Mouse (Mus musculus) cortical plate, adult 2 months (tissue): ENCODE results near the gene Kcnb1. TPM values are rescaled to one million over a fixed set of nuclear protein-coding genes. Genes with fewer than 3 reads are reported as not detected.
A peak's percentile ranks its signal among the peaks of the same experiment; 100 is the strongest.

Source experiments
- H3K27ac ChIP-seq: fragments of 200-500 bp; 2 replicates; pipeline ENCODE4 v1.5.1; 2012; ENCODE audit warnings: low read length, control low read depth, inconsistent platforms; ENCODE audit not compliant: insufficient read depth
- H3K4me1 ChIP-seq: fragments of 200-500 bp; 2 replicates; pipeline ENCODE4 v1.6.1; 2011; ENCODE audit warnings: low read length; ENCODE audit not compliant: control insufficient read depth, insufficient read depth
- H3K4me3 ChIP-seq: fragments of 200-500 bp; 2 replicates; pipeline ENCODE4 v1.5.1; 2011; ENCODE audit warnings: mild to moderate bottlenecking, low read length, control low read depth; ENCODE audit not compliant: insufficient read depth
- CTCF ChIP-seq: fragments of 200-500 bp; IDR thresholded peaks from 2 replicates; pipeline ENCODE4 v1.5.1; 2011; ENCODE audit warnings: mild to moderate bottlenecking, control low read depth, low read length; ENCODE audit not compliant: insufficient read depth; ENCODE audit errors: extremely low read depth
- POLR2A ChIP-seq: fragments of 200-500 bp; IDR thresholded peaks from 2 replicates; pipeline ENCODE4 v1.6.1; 2011; ENCODE audit warnings: mild to moderate bottlenecking, low read length, control low read depth; ENCODE audit not compliant: insufficient read depth; ENCODE audit errors: extremely low read depth
- polyA plus RNA-seq: library from polyadenylated mRNA; depleted of rRNA; stranded (reverse); fragments of >200 nt; gene quantifications from 2 replicates; pipeline ENCODE4 v1.2.3, GENCODE M21; 2012; rRNA removed

Gene Kcnb1
- polyA plus RNA-seq: 63.5 and 68.7 TPM in 2 replicates

DNA sequence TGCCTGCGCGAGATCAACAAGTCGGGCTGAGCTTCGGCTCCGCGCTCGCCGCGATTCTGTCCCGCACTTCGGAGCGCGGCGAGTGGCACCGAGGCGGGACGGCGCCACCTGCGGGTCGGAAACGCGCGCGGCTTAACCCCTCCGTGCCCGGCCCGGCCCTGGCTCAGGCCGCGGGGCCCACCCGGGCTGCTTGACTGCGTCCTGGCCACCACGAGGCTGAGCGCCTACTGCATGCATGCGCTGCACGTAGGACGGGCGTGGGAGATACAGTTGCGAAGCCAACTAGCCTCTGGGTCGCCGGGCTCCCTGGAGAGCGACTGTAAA lies at the start of gene Kcnb1:
Gene Kcnb1 (minus strand): TSS at position 80 of the 324 bp plus-strand sequence.
- Histone ChIP-seq H3K27ac (peak within 1 kb of the TSS; percentile 96), H3K4me1 (peaks cover 6% of the 10 kb centered on the region)
- peak; percentile 26; the same call in 1 of the 2 replicates for TF ChIP-seq CTCF
- no peak for TF ChIP-seq POLR2A

DNA sequence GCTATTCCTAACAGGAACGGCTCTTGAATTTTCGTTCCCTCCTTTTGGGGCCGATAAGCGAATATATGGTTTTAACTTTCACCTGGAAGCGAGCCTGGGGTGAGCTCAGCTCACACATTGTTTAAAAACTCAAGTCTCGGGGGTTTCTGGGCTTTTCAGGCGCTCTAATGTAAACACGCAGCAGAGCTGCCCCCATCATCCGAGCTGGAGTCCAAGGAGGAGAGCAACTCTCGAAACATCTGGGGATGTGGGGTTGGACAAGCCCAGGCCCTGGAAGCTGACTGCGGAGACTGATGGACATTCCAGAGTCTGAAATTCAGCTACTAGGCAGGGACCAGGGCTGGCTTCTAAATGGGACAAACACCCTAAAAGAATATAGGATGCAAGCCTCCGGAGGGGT lies 49.3 kb upstream of the Kcnb1 start:
- Histone ChIP-seq H3K4me1 (no peaks in the 10 kb centered on the region), H3K4me3 (no peak overlapping the region), H3K27ac (no peak overlapping the region)
- TF ChIP-seq CTCF: no peak
- TF ChIP-seq POLR2A: no peak

More for the DNA sequence above, at the start of gene Kcnb1:
- H3K4me3 ChIP-seq: peak within 1 kb of the TSS; percentile 90

DNA sequence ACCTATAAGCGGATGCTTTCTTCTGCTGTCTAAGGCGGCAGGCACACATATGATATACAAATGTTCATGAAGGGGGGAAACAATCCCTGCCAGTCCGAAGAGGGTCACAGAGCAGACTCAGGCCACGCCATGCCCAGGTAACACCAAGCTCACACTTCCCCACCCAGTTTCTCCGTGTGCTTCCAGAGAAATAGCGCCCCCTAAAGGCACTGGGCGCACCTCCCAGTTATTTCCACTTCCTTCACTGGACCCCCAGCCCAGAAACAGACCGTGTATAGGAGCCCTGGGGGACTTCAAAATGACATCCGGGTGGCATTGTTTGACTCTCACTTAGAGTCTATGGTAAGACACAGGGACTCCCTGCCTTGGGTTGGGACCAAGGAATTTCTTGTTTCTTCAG lies 47.3 kb upstream of the Kcnb1 start:
- H3K4me3 ChIP-seq: no peak overlapping the region
- TF ChIP-seq POLR2A (no peak), CTCF (no peak)
- no peaks in the 10 kb centered on the region for H3K4me1 ChIP-seq
- no peak overlapping the region for H3K27ac ChIP-seq

DNA sequence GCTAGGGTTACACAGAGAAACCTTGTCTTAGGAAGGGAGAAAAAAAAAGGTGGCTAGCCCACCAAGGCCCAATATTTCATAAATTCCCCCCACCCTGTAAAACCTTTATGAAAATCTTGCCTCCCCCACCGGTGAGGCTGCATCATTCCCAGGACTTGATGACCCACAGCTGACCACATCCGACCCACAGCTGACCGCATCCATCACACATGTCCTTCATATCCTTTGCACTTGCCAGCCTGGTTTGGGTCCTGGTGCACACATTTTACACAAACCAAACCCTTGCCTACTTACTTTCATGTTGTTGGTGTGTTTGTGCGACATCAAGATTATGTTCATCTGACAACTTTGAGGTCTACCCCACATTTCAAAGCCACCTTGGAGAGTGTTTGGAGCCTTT lies 46.2 kb upstream of the Kcnb1 start:
- H3K4me1 ChIP-seq: no peaks in the 10 kb centered on the region
- no peak for TF ChIP-seq POLR2A
- no peak for TF ChIP-seq CTCF
- no peak overlapping the region for H3K4me3 ChIP-seq
- no peak overlapping the region for H3K27ac ChIP-seq

DNA sequence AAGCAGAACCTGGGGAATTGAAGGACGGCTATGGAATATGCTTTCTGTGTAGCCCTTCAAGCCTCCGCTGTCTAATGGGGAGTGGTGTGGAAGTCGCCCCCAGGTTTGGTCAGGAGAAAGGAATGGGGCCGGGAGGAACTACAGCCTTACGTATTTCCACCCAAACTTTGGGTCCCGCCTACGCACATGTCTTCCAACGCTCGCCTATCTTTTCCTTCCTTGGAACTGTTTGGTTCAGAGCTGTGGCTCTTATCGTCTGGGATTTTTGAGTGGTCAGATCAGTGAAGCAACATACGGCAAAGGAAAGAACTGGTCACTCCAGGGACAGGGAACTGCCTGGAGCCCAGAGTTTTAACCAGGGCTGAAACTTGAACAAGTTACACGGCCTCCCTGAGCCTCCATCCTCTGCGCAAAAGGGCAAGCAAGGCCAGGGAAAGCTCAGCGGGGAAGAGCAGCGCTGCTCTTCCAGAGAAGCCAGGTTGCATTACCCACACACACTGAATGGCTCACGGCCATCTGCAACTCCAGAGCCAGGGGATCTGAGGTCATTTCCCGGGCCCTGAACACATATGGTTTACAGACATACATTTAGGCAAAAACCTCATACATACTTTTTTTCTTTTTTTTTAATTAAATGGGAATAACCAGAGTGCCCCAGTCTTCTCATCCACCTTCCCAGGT lies 45.5 kb upstream of the Kcnb1 start:
- no peak overlapping the region for H3K4me3 ChIP-seq
- no peaks in the 10 kb centered on the region for H3K4me1 ChIP-seq
- no peak for TF ChIP-seq CTCF
- TF ChIP-seq POLR2A: no peak
- H3K27ac ChIP-seq: no peak overlapping the region

DNA sequence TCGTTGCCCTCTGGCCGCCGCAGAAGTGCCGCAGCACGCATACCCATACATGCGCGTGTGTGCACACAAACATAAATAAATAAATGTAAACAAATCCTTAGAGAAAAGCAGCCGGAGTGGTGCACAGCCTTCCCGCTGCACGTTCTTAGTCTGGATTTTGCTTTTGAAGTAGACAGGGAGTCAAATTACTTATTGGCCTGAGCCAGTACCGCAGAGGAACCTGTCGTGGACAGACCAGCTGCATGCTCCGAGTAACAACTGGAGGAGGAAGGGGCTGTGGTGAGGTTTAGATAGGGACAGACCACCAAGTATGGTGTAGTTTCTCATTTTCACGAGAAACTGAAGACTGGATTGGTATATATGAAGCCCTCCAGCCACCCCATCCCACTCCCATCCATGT lies 43.8 kb upstream of the Kcnb1 start:
- Histone ChIP-seq H3K4me1 (no peaks in the 10 kb centered on the region), H3K4me3 (no peak overlapping the region), H3K27ac (no peak overlapping the region)
- TF ChIP-seq POLR2A (no peak), CTCF (no peak)

DNA sequence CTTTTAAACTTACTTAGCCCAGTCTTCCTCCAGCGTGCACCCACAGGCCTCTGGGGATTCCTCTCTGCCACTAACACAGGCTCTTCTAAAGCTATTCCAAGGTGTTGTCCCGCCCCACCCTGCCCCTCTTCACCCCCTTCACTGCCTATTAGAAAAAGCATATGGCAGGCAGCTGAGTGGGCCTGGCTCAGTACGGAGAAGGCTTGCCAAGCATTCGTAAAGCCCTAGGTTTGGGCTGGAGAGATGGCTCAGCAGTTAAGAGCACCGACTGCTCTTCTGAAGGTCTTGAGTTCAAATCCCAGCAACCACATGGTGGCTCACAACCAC lies 43.0 kb upstream of the Kcnb1 start:
- no peaks in the 10 kb centered on the region for H3K4me1 ChIP-seq
- no peak overlapping the region for H3K4me3 ChIP-seq
- TF ChIP-seq POLR2A: no peak
- no peak for TF ChIP-seq CTCF
- H3K27ac ChIP-seq: no peak overlapping the region

DNA sequence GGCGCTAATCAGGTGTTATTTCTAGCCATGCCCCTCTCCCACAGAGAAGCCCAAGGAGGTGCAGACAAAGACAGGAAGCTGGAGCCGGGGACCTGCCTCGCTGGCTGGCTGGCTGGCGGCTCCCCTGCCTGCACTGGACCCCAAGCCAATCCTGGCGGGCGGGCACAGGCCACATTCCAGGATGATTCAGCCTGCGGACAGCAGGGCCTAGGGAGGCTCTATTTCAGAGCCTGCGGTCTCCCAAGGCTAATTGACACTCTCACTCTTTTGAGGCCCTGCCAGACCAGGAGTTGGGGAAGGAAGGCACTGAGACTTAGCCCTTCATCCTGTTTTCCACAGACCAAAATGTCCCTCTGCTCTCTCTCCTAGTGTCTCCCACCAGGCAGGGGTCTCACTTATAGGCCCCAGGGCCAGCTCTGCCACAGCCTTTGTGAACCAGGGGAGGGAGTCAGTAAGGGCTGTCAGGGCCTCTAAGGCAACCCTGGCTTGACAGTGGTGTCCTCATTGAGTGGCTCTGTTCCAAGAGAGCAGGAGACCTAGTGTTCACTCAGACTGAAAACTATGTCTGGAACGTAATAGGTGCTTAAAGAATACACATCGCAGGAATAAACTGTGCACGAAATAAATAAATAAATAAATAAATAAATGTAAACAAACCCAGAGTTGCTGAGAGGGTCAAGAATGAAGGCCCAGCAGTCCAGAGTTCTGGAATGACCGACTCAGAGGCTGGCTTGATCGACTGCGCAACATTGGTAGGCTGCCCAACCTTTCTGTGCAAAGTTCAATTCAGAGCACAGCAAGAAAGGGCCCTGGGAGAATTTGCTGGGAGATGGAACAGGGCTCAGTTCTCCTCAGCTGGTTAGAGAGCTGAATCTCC lies 42.4 kb upstream of the Kcnb1 start:
- H3K27ac ChIP-seq: no peak overlapping the region
- TF ChIP-seq CTCF (no peak), POLR2A (no peak)
- H3K4me1 ChIP-seq: no peaks in the 10 kb centered on the region
- no peak overlapping the region for H3K4me3 ChIP-seq

DNA sequence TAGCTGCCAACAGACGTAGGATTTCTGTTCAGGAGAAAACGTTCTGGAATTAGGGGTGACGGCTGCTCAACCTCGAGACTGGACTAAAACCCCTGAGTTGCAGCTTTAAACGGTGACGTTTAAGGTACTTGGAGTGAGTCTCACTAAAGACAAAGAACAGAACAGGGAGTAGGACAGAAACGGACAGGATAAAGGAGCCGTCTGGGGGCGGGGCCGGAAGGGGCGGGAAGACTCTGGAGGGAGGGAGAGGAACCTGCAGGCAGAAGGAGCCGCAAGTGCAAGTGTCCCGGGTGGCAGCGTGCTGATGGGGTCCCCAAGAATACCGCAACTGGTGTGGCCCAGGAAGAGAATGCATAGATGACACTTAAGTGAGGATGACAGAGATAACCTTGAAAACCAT lies 40.6 kb upstream of the Kcnb1 start:
- Histone ChIP-seq H3K27ac (no peak overlapping the region), H3K4me3 (no peak overlapping the region), H3K4me1 (no peaks in the 10 kb centered on the region)
- TF ChIP-seq POLR2A (no peak), CTCF (no peak)

DNA sequence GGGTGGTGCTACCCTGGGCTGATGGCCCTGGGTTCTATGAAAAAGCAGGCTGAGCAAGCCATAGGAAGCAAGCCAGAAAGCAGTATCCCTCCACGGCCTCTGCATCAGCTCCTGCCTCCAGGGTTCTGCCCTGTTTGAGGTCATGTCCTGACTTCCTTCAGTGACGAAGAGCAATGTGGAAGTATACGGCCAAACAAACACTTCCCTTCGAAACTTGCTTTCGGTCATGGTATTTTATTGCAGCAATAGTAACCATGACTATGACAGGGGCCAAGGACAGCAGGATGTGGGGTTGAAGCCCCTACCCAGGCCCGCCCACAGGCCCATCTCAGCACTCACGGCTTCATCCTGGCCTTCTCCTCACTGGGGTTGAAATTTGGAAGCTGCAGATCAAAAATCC lies 35.0 kb upstream of the Kcnb1 start:
- no peak for TF ChIP-seq POLR2A
- TF ChIP-seq CTCF: no peak
- H3K4me3 ChIP-seq: no peak overlapping the region
- H3K4me1 ChIP-seq: no peaks in the 10 kb centered on the region
- H3K27ac ChIP-seq: no peak overlapping the region
